Mouse (Mus musculus): Measurements from ENCODE around the gene Wdr35. TPM values are rescaled to one million over a fixed set of nuclear protein-coding genes. Genes with fewer than 3 reads are reported as not detected.
"Not testable (repeated sequence)": the region's sequence is repeated elsewhere in the genome, so short reads cannot be mapped to it uniquely, and the experiment has no call there.

Gene Wdr35
- polyA plus RNA-seq (2015; fragmentation: Nextera tagmentation; extraction: Ambion mirVana): 14.7 and 15.0 TPM in 2 replicates

DNA sequence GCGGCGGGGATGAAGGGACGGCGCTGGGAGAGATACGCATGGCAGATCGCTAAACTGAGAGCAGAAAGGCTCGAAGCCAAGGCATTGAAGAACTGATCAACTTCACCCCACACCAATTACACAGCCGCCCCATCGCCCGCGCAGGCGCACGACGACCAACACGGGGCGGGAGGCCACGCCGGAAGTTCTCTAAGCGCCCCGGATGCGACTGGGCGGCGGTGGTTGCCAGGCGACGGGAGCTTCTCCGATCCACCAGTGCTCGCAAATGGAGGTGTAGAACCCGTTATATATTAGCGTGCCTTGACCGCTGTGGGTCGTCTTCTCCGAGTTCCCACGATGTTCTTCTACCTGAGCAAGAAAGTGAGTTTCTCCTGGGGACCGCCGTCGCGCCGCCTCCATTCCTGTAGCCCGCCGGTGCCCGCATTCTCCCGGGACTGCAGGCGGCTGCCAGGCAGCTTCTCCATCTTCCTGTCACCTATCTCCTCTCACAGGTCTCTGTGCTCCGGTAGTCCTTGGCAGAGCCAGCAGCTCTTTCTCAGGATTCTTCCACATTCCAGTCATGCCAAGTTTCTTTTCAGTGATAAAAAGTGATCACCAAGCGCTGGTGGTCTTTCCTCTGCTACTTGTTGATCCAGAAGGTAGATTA lies at the start of gene Wdr35:
Wdr35 (plus strand) TSS at position 73 of the 646 bp plus-strand sequence.
- no peaks in the 10 kb centered on the region for H3K9me3 ChIP-seq (replicated peaks; ENCODE audit: control insufficient read depth, low read length)
- under 1% methylated on average over 45 of the region's 45 CpGs for WGBS
- no peaks in the 10 kb centered on the region for H3K36me3 ChIP-seq (ENCODE audit: control insufficient read depth, insufficient read depth, low read length)
- H3K9ac ChIP-seq (ENCODE audit: low read length): peak within 1 kb of the TSS; percentile 73
- H3K4me2 ChIP-seq (ENCODE audit: low read depth, low read length): peak within 1 kb of the TSS; percentile 98
- H3K4me1 ChIP-seq (ENCODE audit: control insufficient read depth, insufficient read depth, low read length): peaks cover 13% of the 10 kb centered on the region
- H3K4me3 ChIP-seq (replicated peaks; ENCODE audit: low read length): peak within 1 kb of the TSS; percentile 78
- H3K27ac ChIP-seq (ENCODE audit: low read length): no peak within 1 kb of the TSS
- H3K27me3 ChIP-seq (ENCODE audit: control insufficient read depth, insufficient read depth, low read length): no peaks in the 10 kb centered on the region
- ATAC-seq (ENCODE audit: insufficient read depth, low FRiP score): peak; percentile 90

DNA sequence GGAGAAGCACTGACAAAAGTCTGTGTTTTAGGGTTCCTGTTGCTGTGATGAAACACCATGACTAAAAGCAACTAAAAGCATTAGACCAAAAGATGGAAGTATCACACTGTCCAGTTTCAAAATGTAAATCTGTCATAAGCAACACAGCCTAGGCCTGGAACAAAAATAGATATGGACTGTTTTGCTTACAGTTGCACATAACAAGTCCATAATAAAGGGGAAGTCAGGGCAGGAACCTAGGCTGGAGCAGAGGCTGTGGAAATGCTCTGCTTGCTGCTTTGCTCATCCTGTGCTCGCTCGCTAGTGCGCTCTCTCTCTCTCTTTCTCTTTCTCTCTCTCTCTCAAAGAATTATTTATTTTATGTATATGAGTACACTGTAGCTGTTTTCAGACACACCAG lies 46.0 kb upstream of the Wdr35 start:
- Histone ChIP-seq H3K4me3 (replicated peaks; ENCODE audit: low read length) (no peak overlapping the region), H3K4me2 (ENCODE audit: low read depth, low read length) (no peak overlapping the region), H3K4me1 (ENCODE audit: control insufficient read depth, insufficient read depth, low read length) (peaks cover 36% of the 10 kb centered on the region), H3K36me3 (ENCODE audit: control insufficient read depth, insufficient read depth, low read length) (no peaks in the 10 kb centered on the region), H3K9me3 (replicated peaks; ENCODE audit: control insufficient read depth, low read length) (no peaks in the 10 kb centered on the region), H3K27ac (ENCODE audit: low read length) (no peak overlapping the region), H3K27me3 (ENCODE audit: control insufficient read depth, insufficient read depth, low read length) (no peaks in the 10 kb centered on the region), H3K9ac (ENCODE audit: low read length) (no peak overlapping the region)
- ATAC-seq (ENCODE audit: insufficient read depth, low FRiP score): no peak
- 78% methylated on average over 3 of the region's 3 CpGs for WGBS

DNA sequence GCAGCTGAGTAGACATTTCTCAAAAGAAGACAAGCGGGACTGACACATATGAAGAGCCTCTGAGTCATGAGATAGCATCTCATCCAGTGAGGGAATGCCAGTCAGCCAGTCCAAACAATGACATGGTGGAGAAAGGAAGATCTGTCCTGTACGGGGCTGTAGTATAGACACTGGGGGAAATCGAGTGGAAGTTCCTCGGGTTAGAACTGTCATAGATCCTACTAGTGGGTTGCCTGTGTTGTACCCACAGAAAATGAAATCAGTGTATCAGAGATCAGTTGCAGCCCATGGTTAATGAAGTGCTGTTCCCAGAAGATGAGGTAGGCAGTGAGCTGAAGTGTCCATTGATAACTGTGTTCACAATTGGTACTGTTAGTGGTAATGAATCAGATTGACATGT lies 44.9 kb upstream of the Wdr35 start:
- WGBS: 71% methylated on average over 4 of the region's 4 CpGs

DNA sequence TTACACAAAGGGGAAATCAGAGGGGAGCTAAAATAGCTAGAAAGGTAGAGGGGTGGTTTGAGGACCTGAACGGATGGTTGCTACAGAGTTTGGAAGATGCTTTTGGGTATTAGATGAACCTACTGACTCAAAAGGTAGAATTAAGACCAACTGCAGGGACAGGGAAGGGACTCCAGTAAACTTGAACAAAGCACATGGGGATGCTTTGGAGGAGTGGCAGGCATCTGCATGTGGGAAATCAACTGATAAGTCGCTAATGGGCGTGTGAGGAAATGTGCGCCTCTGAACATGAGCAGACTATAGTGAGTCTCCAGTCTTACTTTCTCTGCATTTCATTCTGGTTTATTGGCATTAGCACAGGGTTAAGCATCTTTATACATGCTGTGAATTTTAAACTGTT lies 42.6 kb upstream of the Wdr35 start:
- Histone ChIP-seq H3K9ac (ENCODE audit: low read length) (no peak overlapping the region), H3K27me3 (ENCODE audit: control insufficient read depth, insufficient read depth, low read length) (no peaks in the 10 kb centered on the region), H3K36me3 (ENCODE audit: control insufficient read depth, insufficient read depth, low read length) (peaks cover 17% of the 10 kb centered on the region), H3K9me3 (replicated peaks; ENCODE audit: control insufficient read depth, low read length) (no peaks in the 10 kb centered on the region; the same call in 1 of the 2 replicates), H3K4me2 (ENCODE audit: low read depth, low read length) (no peak overlapping the region), H3K4me1 (ENCODE audit: control insufficient read depth, insufficient read depth, low read length) (peaks cover 24% of the 10 kb centered on the region), H3K4me3 (replicated peaks; ENCODE audit: low read length) (no peak overlapping the region), H3K27ac (ENCODE audit: low read length) (no peak overlapping the region)
- WGBS: 71% methylated on average over 4 of the region's 4 CpGs
- ATAC-seq (ENCODE audit: insufficient read depth, low FRiP score): no peak

More for the DNA sequence above, 44.9 kb upstream of the Wdr35 start:
- Histone ChIP-seq H3K9ac (ENCODE audit: low read length) (no peak overlapping the region), H3K36me3 (ENCODE audit: control insufficient read depth, insufficient read depth, low read length) (peaks cover 3% of the 10 kb centered on the region; the same call in 1 of the 2 replicates), H3K27ac (ENCODE audit: low read length) (no peak overlapping the region), H3K4me1 (ENCODE audit: control insufficient read depth, insufficient read depth, low read length) (peaks cover 30% of the 10 kb centered on the region), H3K27me3 (ENCODE audit: control insufficient read depth, insufficient read depth, low read length) (no peaks in the 10 kb centered on the region), H3K4me3 (replicated peaks; ENCODE audit: low read length) (no peak overlapping the region), H3K9me3 (replicated peaks; ENCODE audit: control insufficient read depth, low read length) (no peaks in the 10 kb centered on the region), H3K4me2 (ENCODE audit: low read depth, low read length) (no peak overlapping the region)
- ATAC-seq (ENCODE audit: insufficient read depth, low FRiP score): no peak

DNA sequence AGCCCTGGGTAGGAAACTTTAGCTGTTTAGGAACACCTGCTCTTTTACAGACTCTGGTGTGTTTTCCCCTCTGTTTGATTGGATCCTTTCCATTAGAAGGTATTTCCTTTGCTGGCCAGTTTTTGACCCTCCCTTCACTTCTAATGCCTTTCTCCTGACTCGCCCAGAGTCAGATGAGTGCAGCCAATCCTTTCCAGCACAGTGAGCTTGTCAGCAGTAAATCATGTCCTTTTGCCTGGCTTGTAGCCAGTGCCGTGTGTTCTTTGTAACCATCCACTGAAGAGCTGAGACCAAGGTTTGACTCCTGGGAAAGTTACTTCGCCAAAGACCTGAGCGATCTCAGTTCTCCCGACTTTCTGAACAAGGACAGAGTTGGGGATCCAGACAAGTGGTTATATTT lies 38.3 kb upstream of the Wdr35 start:
- H3K36me3 ChIP-seq (ENCODE audit: control insufficient read depth, insufficient read depth, low read length): peaks cover 43% of the 10 kb centered on the region
- WGBS: 52% methylated on average over 5 of the region's 5 CpGs

DNA sequence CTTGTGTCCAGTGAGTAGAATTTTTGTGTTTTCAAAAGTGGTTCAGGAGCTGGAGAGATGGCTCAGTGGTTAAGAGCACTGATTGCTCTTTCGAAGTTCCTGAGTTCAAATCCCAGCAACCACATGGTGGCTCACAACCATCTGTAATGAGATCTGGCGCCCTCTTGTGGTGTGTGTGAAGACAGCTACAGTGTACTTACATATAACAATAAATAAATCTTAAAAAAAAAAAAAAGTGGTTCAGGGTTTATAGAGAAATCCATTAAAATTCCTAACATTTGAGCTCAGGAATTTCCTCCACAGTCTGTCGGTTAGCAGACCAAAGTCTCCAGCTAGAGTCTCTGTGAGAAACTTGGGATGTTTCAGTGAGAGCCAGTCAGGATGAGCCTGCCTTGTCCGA lies 37.5 kb upstream of the Wdr35 start:
- H3K27me3 ChIP-seq (ENCODE audit: control insufficient read depth, insufficient read depth, low read length); H3K9me3 ChIP-seq (replicated peaks; ENCODE audit: control insufficient read depth, low read length); H3K4me3 ChIP-seq (replicated peaks; ENCODE audit: low read length); H3K9ac ChIP-seq (ENCODE audit: low read length); H3K27ac ChIP-seq (ENCODE audit: low read length); ATAC-seq (ENCODE audit: insufficient read depth, low FRiP score); H3K4me1 ChIP-seq (ENCODE audit: control insufficient read depth, insufficient read depth, low read length); H3K4me2 ChIP-seq (ENCODE audit: low read depth, low read length): not testable (repeated sequence)
- 65% methylated on average over 4 of the region's 4 CpGs for WGBS
- peaks cover 43% of the 10 kb centered on the region for H3K36me3 ChIP-seq (ENCODE audit: control insufficient read depth, insufficient read depth, low read length)

More for the DNA sequence above, 38.3 kb upstream of the Wdr35 start:
- peaks cover 13% of the 10 kb centered on the region; the same call in 1 of the 2 replicates for H3K4me1 ChIP-seq (ENCODE audit: control insufficient read depth, insufficient read depth, low read length)
- ATAC-seq (ENCODE audit: insufficient read depth, low FRiP score): no peak
- H3K27ac ChIP-seq (ENCODE audit: low read length): no peak overlapping the region
- H3K27me3 ChIP-seq (ENCODE audit: control insufficient read depth, insufficient read depth, low read length): no peaks in the 10 kb centered on the region
- H3K9me3 ChIP-seq (replicated peaks; ENCODE audit: control insufficient read depth, low read length): no peaks in the 10 kb centered on the region; the same call in 1 of the 2 replicates
- H3K4me3 ChIP-seq (replicated peaks; ENCODE audit: low read length): no peak overlapping the region
- no peak overlapping the region; the same call in 1 of the 2 replicates for H3K9ac ChIP-seq (ENCODE audit: low read length)
- no peak overlapping the region for H3K4me2 ChIP-seq (ENCODE audit: low read depth, low read length)

DNA sequence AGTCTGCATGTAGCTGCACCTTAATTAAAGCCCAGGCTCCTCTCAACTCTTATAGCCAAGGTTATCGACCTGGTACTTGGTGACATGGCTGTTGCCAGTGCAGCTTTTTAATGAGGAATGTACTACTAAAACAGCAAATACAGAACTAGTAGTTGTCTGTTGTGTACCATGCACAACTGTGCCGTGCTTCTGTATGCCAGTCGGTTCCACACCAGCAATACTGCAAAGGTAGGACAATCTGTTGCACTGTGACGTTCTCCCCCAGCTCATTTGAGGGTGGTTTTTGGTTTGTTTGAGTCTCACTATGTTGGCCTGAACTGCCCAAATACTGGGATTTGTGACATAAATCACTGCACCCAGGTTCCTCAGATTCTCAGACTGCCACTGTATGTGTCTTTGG lies 34.2 kb upstream of the Wdr35 start:
- 95% methylated on average over 4 of the region's 4 CpGs for WGBS
- Histone ChIP-seq H3K27me3 (ENCODE audit: control insufficient read depth, insufficient read depth, low read length) (no peaks in the 10 kb centered on the region), H3K4me3 (replicated peaks; ENCODE audit: low read length) (no peak overlapping the region), H3K4me1 (ENCODE audit: control insufficient read depth, insufficient read depth, low read length) (0 out of 2 replicates have a peak, but pooled peaks cover 4% of the 10 kb centered on the region), H3K9ac (ENCODE audit: low read length) (no peak overlapping the region), H3K4me2 (ENCODE audit: low read depth, low read length) (no peak overlapping the region), H3K9me3 (replicated peaks; ENCODE audit: control insufficient read depth, low read length) (no peaks in the 10 kb centered on the region; the same call in 1 of the 2 replicates), H3K36me3 (ENCODE audit: control insufficient read depth, insufficient read depth, low read length) (peaks cover 40% of the 10 kb centered on the region), H3K27ac (ENCODE audit: low read length) (no peak overlapping the region)
- no peak for ATAC-seq (ENCODE audit: insufficient read depth, low FRiP score)

DNA sequence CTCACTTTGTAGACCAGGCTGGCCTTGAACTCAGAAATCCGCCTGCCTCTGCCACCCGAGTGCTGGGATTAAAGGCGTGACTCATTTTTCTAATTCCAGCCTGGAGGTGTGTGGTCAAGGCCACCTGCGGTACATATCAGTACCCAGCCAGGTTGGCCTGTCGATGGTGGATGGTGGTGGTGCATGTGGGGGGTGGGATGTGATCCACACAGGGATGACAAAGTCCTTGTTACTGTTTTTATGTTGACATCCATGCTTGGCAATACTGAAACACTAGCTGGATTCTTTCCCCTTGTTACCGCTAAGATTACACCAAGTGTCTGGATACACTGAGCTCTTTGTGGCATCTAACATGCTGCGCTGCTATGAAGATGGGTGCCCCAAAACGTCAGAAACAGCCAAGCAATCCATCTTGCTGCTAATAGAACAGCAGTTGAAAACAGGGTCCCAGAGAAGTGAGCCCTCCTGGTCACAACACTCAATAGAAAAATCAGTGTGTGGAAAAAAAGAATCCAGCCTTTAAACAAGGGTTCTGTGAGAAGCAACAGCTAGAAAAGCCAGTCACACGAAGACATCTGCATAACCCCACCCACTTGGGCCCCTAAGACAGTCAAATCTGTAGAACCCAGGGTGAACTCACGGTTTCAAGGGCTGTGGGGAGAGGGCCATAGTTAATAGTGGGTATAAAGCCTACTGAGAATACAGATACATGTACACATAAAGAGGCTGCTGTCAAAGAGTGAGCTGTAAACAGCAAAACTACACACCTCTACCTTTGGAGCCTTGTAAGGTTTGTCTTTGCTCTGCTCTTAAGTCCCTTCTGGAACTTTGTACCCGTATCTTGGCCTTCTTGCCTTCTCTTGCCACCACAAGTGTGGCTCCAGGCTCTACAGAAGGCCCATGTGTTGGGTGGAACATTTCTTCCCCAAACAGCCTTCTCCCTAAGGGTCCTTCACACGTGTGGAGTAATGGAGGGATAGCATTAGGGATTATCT lies 33.4 kb upstream of the Wdr35 start:
- ATAC-seq (ENCODE audit: insufficient read depth, low FRiP score): no peak
- H3K27ac ChIP-seq (ENCODE audit: low read length): no peak overlapping the region
- 65% methylated on average over 12 of the region's 12 CpGs for WGBS

More for the DNA sequence above, 33.4 kb upstream of the Wdr35 start:
- Histone ChIP-seq H3K4me3 (replicated peaks; ENCODE audit: low read length) (no peak overlapping the region), H3K9ac (ENCODE audit: low read length) (no peak overlapping the region), H3K4me1 (ENCODE audit: control insufficient read depth, insufficient read depth, low read length) (0 out of 2 replicates have a peak, but pooled peaks cover 2% of the 10 kb centered on the region), H3K36me3 (ENCODE audit: control insufficient read depth, insufficient read depth, low read length) (peaks cover 33% of the 10 kb centered on the region), H3K9me3 (replicated peaks; ENCODE audit: control insufficient read depth, low read length) (no peaks in the 10 kb centered on the region; the same call in 1 of the 2 replicates), H3K27me3 (ENCODE audit: control insufficient read depth, insufficient read depth, low read length) (no peaks in the 10 kb centered on the region), H3K4me2 (ENCODE audit: low read depth, low read length) (no peak overlapping the region)
